Mouse (Mus musculus): Measurements from ENCODE around the gene Lzic.
A peak's percentile ranks its signal among the peaks of the same experiment; 100 is the strongest.

Lzic gene

GRCm38 (mm10) chr4:149475096-149475495, 9.9 kb upstream of the Lzic start:
- no peak for DNase-seq (ENCODE audit: extremely low read depth, insufficient read length, low spot score)

GRCm38 (mm10) chr4:149477078-149477477, 8.0 kb upstream of the Lzic start, which contains the start of gene Tmem274:
Gene Tmem274, plus strand, starts transcription at chr4:149477378.
- no peak for DNase-seq (ENCODE audit: extremely low read depth, insufficient read length, low spot score)

DNA sequence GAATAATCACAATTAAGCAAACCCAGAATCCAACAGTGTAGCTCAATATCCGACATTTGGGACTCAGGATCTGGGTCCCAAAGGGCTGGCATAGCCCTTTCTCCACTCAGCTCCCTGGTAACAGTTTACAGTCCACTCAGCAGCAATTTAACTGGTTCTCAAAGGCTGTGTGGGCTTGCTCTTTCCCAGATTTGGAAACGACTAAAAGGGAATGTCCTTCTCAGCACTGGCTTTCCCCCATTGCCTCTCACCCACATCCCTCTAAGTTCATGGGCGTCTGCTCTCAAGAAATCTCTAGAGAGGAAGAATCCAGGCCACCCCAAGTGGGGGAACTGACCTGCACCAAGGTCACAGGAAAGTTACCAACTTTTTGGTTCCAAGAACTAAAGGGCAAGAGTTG, 463 bp upstream of the Lzic start:
- DNase-seq (ENCODE audit: extremely low read depth, insufficient read length, low spot score) = no peak

- no peak for DNase-seq (ENCODE audit: extremely low read depth, insufficient read length, low spot score)
Observed at GRCm38 (mm10) chr4:149485825-149486206, 787 bp downstream of the Lzic start.

GRCm38 (mm10) chr4:149487729-149488128, 2.7 kb downstream of the Lzic start:
- no peak for DNase-seq (ENCODE audit: extremely low read depth, insufficient read length, low spot score)

DNA sequence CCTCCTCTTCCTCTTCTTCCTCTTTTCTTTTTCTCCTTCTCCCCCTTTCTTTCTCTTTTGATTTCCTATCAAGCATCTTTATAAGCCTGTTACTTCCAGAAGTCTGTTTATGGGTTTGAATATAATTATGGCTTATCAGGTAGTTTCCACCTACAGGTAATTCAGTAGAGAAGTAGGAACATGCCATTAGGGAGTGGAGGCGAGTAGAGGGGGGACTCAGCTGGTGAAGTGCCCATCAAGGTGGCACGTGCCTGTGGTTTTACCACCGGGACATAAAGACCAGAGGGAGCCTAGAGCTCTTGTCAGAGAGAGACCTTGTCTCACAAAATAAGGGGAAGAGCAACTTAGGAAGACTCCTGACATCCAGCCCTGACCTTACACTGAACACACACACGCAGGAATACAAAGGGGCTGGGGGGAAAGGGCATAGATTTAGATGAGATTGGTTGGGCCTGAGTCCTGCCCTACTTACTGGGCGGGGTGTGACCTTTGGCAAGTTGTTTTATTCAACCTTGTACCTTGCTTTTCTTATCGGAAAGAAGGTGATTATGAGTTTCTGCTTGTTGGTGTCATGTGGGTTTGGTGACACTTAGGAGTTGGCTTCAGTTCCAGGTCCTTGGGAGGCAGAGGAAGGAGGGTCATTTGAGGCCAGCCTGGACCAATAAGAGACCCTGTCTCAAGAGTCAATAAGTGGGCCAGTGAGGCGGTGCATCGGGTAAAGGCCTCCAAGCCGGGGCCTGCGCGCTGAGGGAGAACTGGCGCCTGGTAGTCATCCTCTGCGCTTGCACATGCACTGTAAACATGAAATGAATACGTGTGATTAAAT, 4.6 kb downstream of the Lzic start:
- no peak for DNase-seq (ENCODE audit: extremely low read depth, insufficient read length, low spot score)

GRCm38 (mm10) chr4:149491151-149491550, 6.1 kb downstream of the Lzic start:
- DNase-seq (ENCODE audit: extremely low read depth, insufficient read length, low spot score) = no peak

DNA sequence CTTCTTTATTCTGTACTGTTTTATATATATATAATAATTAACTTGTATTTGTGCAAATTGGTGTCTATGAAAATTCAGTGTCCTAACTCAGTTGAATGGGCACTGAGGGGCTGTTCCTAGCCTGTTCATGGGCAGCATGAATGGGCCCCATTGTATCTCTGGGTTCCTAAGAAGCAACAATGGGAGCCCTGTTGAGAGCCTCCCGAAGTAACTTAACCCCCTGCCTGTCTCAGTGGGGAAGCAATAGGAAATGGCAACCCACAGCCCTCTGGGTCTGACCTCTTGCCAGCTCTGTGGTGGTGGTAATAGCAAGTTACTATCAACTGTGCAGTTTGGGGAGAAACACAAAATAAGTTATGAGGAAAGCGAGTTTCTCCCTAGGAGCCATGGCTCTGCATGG, 11.6 kb downstream of the Lzic start:
- no peak for DNase-seq (ENCODE audit: extremely low read depth, insufficient read length, low spot score)

- no peak for DNase-seq (ENCODE audit: extremely low read depth, insufficient read length, low spot score)
Observed at GRCm38 (mm10) chr4:149498901-149499300, 13.9 kb downstream of the Lzic start.

- no peak for DNase-seq (ENCODE audit: extremely low read depth, insufficient read length, low spot score)
Observed at GRCm38 (mm10) chr4:149499790-149500189, 14.8 kb downstream of the Lzic start.

DNA sequence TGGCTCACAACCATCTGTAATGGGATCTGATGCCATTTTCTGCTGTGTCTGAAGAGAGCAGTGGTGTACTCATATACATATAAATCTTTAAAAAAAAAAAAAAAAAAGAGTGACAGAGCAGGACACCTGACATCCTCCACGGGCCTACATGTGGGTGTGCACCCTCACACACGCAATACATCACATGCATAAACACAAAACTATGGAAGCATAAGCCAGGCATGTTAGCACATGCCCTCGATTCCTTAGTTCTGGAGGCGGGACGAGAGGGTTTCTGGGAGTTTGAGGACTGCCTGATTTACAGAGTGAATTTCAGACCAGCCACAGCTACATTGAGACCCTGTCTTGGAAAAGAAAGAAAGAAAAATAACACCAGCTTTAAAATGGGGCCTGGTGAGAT, 19.3 kb downstream of the Lzic start:
- no peak for DNase-seq (ENCODE audit: extremely low read depth, insufficient read length, low spot score)

- DNase-seq (ENCODE audit: extremely low read depth, insufficient read length, low spot score) = no peak
Observed at GRCm38 (mm10) chr4:149504858-149505257, 19.8 kb downstream of the Lzic start.

- DNase-seq (ENCODE audit: extremely low read depth, insufficient read length, low spot score) = no peak
Observed at GRCm38 (mm10) chr4:149505261-149505967, 20.4 kb downstream of the Lzic start.

DNA sequence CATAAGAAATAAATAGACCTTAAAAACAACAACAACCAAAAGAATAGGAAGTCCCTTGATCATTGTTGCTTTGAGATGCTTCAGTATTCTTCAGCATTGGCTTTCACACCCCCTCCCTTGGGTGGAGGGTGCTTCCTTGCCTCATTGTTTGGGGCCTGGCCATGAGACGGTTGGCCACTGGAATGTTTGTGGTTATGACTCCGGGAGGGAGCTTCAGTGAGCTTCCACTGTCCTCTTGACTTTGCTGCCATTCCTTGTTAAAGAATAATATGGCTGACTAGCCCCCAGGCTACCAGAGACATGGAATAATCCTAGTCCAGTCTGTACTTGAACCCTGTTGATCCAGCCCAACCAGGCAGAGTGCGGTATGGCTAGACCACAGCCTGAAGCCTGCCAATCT, 21.9 kb downstream of the Lzic start:
- peak; percentile 61 for DNase-seq (ENCODE audit: extremely low read depth, insufficient read length, low spot score)

GRCm38 (mm10) chr4:149511221-149511646, 26.2 kb downstream of the Lzic start:
- no peak for DNase-seq (ENCODE audit: extremely low read depth, insufficient read length, low spot score)

DNA sequence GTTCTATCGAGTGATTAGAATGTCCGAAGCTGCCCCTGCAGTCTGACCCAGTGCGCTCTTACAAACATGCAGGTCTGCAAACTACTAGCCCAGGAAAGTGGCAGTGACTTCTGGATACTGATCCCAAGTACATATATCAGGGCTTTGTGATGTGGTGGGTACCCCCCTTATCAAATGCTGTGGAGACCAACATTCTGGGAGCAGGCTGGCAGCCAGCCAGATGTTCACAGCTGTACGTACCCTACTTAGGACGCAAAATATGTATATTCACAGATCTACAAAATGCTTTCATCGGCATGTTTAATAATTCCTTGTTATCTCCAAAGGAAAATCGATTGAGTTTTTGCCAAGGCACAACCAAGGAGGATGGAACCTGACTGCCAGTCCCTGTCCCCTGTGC, 27.0 kb downstream of the Lzic start:
- no peak for DNase-seq (ENCODE audit: extremely low read depth, insufficient read length, low spot score)

- no peak for DNase-seq (ENCODE audit: extremely low read depth, insufficient read length, low spot score)
Observed at GRCm38 (mm10) chr4:149515706-149516105, 30.7 kb downstream of the Lzic start.

DNA sequence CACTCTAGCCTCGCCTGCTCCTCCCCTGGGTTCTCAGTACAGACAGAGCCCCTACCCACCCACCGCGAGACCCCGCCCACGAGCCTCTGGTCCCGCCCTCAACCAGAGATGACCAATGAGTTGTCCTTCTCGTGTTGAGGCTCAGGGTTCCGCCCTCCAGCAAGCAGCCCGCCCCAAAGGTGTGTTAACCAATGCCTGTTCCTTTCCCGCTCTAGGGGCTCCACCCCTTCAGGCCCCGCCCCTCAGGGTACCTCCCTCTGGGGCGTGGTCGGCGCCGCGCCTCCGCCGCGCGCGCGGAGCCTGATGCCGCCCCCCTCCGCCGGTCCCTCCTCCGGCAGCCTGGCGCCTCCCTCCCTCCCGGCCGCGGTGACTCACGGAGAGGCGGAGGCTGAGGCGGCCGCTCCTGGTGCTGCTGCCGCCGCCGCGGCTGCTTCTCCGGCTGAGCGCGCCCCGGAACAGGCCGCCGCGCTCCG, 32.9 kb downstream of the Lzic start, which contains the start of gene Ctnnbip1:
Gene Ctnnbip1 (plus strand): TSS at position 369 of the 473 bp plus-strand sequence.
- peak; percentile 95 for DNase-seq (ENCODE audit: extremely low read depth, insufficient read length, low spot score)

DNA sequence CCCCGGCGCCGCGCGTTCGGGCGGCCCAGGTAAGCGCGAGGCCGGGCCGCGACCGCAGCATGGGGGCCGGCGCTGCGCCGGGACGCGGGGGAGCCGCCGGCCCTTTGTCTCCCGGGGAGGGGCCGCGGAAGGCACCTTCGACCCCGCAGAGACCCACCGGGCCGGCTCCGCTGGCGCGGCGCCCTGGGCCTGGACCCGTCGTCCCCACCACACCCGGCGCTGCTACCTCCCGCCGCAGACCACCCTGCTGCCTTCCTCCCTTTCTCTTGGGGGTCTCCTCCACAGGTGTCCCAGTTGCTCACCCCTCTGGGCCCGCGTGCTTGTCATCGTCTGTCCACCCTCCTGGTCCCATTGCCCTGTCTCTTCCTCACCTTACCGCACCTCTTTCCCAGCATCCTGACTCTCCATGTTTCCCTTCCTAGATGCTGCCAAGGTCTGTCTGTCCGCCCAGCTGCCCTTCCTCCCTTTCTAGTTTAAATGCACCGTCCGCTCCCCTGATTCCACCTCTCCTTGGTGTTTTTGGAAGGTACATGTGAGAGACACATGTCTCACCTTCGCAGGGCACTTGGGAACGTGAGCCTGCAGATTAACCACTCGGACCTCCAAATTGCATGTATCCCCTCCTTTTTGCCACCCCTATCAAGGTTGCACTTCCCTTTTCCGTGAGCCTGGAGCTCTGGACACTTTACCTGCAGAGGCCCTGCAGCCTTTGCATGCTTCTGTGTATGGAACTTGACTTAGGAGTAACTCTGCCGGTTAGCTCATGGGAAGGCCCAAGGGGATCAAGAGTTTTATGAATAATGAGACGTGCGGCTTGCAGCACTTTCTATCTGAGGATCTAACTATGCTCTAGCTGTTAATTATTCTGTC, 33.6 kb downstream of the Lzic start:
- DNase-seq (ENCODE audit: extremely low read depth, insufficient read length, low spot score) = peak; percentile 35

GRCm38 (mm10) chr4:149521258-149521657, 36.2 kb downstream of the Lzic start:
- no peak for DNase-seq (ENCODE audit: extremely low read depth, insufficient read length, low spot score)

DNA sequence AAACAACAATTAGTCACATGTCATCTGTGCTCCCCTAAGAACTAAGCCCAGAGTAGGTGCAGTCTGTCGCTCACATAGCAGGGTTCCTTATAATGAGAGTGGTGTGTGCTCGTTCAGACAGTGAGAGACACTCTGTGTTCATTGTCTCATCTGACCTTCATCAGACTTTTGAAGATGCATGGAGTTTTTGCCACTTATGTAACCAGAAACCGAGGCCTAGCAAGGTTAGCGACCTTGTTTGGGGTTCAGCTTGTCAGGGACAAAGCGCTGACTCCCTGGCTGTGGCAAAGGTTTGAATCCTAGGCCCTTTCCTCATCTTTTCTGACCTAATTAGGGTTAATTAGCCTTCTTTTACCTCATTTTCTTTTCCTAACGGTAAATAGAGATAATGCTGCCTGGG, 38.9 kb downstream of the Lzic start:
- no peak for DNase-seq (ENCODE audit: extremely low read depth, insufficient read length, low spot score)
